Mouse (Mus musculus) c-Kit-negative CD71-positive TER-119-positive erythroid progenitor cells, embryonic 14.5 days (primary cell): ENCODE data around the gene Arfgap3.

Source experiments
- DNase-seq: peaks from one replicate; pipeline ENCODE4 v3.0.0-alpha.2; 2013; ENCODE audit warnings: low read depth, low spot score

Arfgap3 gene

GRCm38 (mm10) chr15:83254372-83255070 lies 95.5 kb downstream of the Arfgap3 start:
- no peak for DNase-seq

- DNase-seq: no peak
Measured at GRCm38 (mm10) chr15:83252060-83252459, 98.0 kb downstream of the Arfgap3 start.

GRCm38 (mm10) chr15:83251176-83252004 lies 98.7 kb downstream of the Arfgap3 start, which contains the start of gene A4galt:
TSS of gene A4galt (minus strand) at chr15:83251774.
- no peak for DNase-seq

GRCm38 (mm10) chr15:83250651-83251175 lies 99.3 kb downstream of the Arfgap3 start:
- no peak for DNase-seq
